Mouse (Mus musculus) CH12.LX (cell line): ENCODE measurements around the gene Slc44a3. TPM values are rescaled to one million over a fixed set of nuclear protein-coding genes. Genes with fewer than 3 reads are reported as not detected.
A peak's percentile ranks its signal among the peaks of the same experiment; 100 is the strongest.

ENCODE experiments used
- DNase-seq: peaks from one replicate; pipeline ENCODE4 v3.0.0-alpha.2; 2013; ENCODE audit errors: extremely low read depth
- H3K27ac ChIP-seq: 2 replicates; pipeline ENCODE4 v1.5.1; 2012; ENCODE audit warnings: low read depth, mild to moderate bottlenecking, control low read depth, moderate library complexity; ENCODE audit not compliant: insufficient read depth
- H3K27me3 ChIP-seq: replicated peaks from 2 replicates; pipeline ENCODE3; 2012; ENCODE audit warnings: inconsistent platforms
- H3K36me3 ChIP-seq, 2 experiments: replicated peaks in 1 of 2; 2 replicates each; pipeline versions ENCODE3 to v1.6.1; 2012; ENCODE audit warnings: inconsistent platforms in 1 of 2, low read length in 1 of 2, mild to moderate bottlenecking in 1 of 2, mixed read lengths in 1 of 2, moderate library complexity in 1 of 2; ENCODE audit not compliant: control insufficient read depth in 1 of 2, insufficient read depth in 1 of 2
- H3K4me1 ChIP-seq, 2 experiments: 2 replicates each; pipeline ENCODE4 v1.6.1; 2012; ENCODE audit warnings: inconsistent platforms in 1 of 2, moderate library complexity in 1 of 2; ENCODE audit not compliant: insufficient read depth in 2 of 2, control insufficient read depth in 1 of 2
- H3K4me2 ChIP-seq: 2 replicates; pipeline ENCODE4 v1.6.1; 2012; ENCODE audit warnings: low read depth, mild to moderate bottlenecking, control low read depth; ENCODE audit not compliant: poor library complexity, insufficient read depth, severe bottlenecking
- H3K4me3 ChIP-seq, 3 experiments: fragments of 150-350 bp in 1 of 3; sonication (generic) in 1 of 3; replicated peaks in 1 of 3; 2 replicates each; pipeline versions ENCODE3 to v1.5.1; 2011 to 2012; ENCODE audit warnings: low read depth in 2 of 3, low read length in 2 of 3, mild to moderate bottlenecking in 2 of 3, moderate library complexity in 2 of 3, control low read depth in 1 of 3, improper control_type of control experiment in 1 of 3, inconsistent platforms in 1 of 3, mixed read lengths in 1 of 3; ENCODE audit not compliant: poor library complexity in 1 of 3
- H3K79me2 ChIP-seq: replicated peaks from 2 replicates; pipeline ENCODE4 v1.6.1; 2012; ENCODE audit warnings: mild to moderate bottlenecking, moderate library complexity; ENCODE audit not compliant: control insufficient read depth, poor library complexity, insufficient read depth, severe bottlenecking; ENCODE audit errors: extremely low read depth
- H3K9ac ChIP-seq: 2 replicates; pipeline ENCODE4 v1.6.1; 2012; ENCODE audit warnings: low read depth, mild to moderate bottlenecking, control low read depth, moderate library complexity; ENCODE audit not compliant: insufficient read depth
- H3K9me3 ChIP-seq: replicated peaks from 2 replicates; pipeline ENCODE3; 2012; ENCODE audit warnings: low read length, inconsistent platforms, mixed read lengths
- CTCF ChIP-seq, 2 experiments: IDR thresholded peaks in 1 of 2; conservative IDR thresholded peaks in 1 of 2; 2 replicates each; pipeline ENCODE4 v1.5.1; 2011 to 2012; ENCODE audit warnings: low read depth in 2 of 2, low read length in 2 of 2, improper control_type of control experiment in 1 of 2, inconsistent platforms in 1 of 2, mild to moderate bottlenecking in 1 of 2, moderate library complexity in 1 of 2
- ELF1 ChIP-seq: IDR thresholded peaks from 2 replicates; pipeline ENCODE4 v1.6.1; 2014; ENCODE audit warnings: low read depth, mild to moderate bottlenecking, inconsistent platforms, low read length, improper control_type of control experiment
- EP300 ChIP-seq: IDR thresholded peaks from 2 replicates; pipeline ENCODE4 v1.6.1; 2011; ENCODE audit warnings: low read length, improper control_type of control experiment
- ETS1 ChIP-seq: conservative IDR thresholded peaks from 2 replicates; pipeline ENCODE4 v1.6.1; 2012; ENCODE audit warnings: low read depth, mild to moderate bottlenecking, inconsistent platforms, low read length, improper control_type of control experiment, moderate library complexity
- HCFC1 ChIP-seq: IDR thresholded peaks from 2 replicates; pipeline ENCODE4 v1.6.1; 2012; ENCODE audit warnings: low read depth, mild to moderate bottlenecking, inconsistent platforms, low read length, improper control_type of control experiment
- IRF4 ChIP-seq: IDR thresholded peaks from 2 replicates; pipeline ENCODE4 v1.6.1; 2014; ENCODE audit warnings: low read depth, mild to moderate bottlenecking, inconsistent platforms, low read length, improper control_type of control experiment
- JUN ChIP-seq: IDR thresholded peaks from 2 replicates; pipeline ENCODE4 v1.6.1; 2011; ENCODE audit warnings: low read depth, mild to moderate bottlenecking, low read length, improper control_type of control experiment, moderate library complexity; ENCODE audit not compliant: insufficient read depth
- KAT2A ChIP-seq: IDR thresholded peaks from 2 replicates; pipeline ENCODE4 v1.6.1; 2012; ENCODE audit warnings: low read length, improper control_type of control experiment, inconsistent platforms; ENCODE audit not compliant: insufficient replicate concordance
- MAX ChIP-seq: IDR thresholded peaks from 2 replicates; pipeline ENCODE4 v1.6.1; 2011; ENCODE audit warnings: low read length, improper control_type of control experiment
- MAZ ChIP-seq: IDR thresholded peaks from 2 replicates; pipeline ENCODE4 v1.6.1; 2012; ENCODE audit warnings: low read depth, mild to moderate bottlenecking, inconsistent platforms, low read length, improper control_type of control experiment, moderate library complexity
- MXI1 ChIP-seq: IDR thresholded peaks from 2 replicates; pipeline ENCODE4 v1.6.1; 2011; ENCODE audit warnings: mild to moderate bottlenecking, low read depth, low read length, improper control_type of control experiment
- NRF1 ChIP-seq: IDR thresholded peaks from 2 replicates; pipeline ENCODE4 v1.6.1; 2014; ENCODE audit warnings: low read depth, mild to moderate bottlenecking, inconsistent platforms, low read length, improper control_type of control experiment, moderate library complexity
- PAX5 ChIP-seq: IDR thresholded peaks from 2 replicates; pipeline ENCODE4 v1.6.1; 2012; ENCODE audit warnings: low read length, inconsistent platforms, mixed read lengths
- POLR2A ChIP-seq: IDR thresholded peaks from 2 replicates; pipeline ENCODE4 v1.6.1; 2011; ENCODE audit warnings: low read depth, mild to moderate bottlenecking, improper control_type of control experiment, low read length
- RAD21 ChIP-seq: IDR thresholded peaks from 2 replicates; pipeline ENCODE4 v1.6.1; 2011; ENCODE audit warnings: low read depth, mild to moderate bottlenecking, low read length, improper control_type of control experiment, moderate library complexity
- TBP ChIP-seq: conservative IDR thresholded peaks from 2 replicates; pipeline ENCODE4 v1.6.1; 2011; ENCODE audit warnings: low read depth, low read length, improper control_type of control experiment
- ZC3H11A ChIP-seq: IDR thresholded peaks from 2 replicates; pipeline ENCODE4 v1.6.1; 2012; ENCODE audit warnings: low read depth, mild to moderate bottlenecking, inconsistent platforms, low read length, improper control_type of control experiment
- ZKSCAN1 ChIP-seq: IDR thresholded peaks from 2 replicates; pipeline ENCODE4 v1.6.1; 2012; ENCODE audit warnings: low read depth, inconsistent platforms, low read length, improper control_type of control experiment, borderline replicate concordance
- ZNF384 ChIP-seq: IDR thresholded peaks from 2 replicates; pipeline ENCODE4 v1.6.1; 2012; ENCODE audit warnings: low read depth, low read length, improper control_type of control experiment, inconsistent platforms
- dilution Hi-C: fragments of 300-500 bp; cut with MboI; formaldehyde crosslinking; loops from 2 replicates; pipeline ENCODE4 v1.14.3; 2020; ENCODE audit warnings: low sequenced_read_pairs; ENCODE audit not compliant: extremely low pct_unique_long_range_greater_than_20kb, extremely low pct_ligation_motif_present
- in situ Hi-C: fragments of 300-500 bp; cut with MboI; formaldehyde crosslinking; loops from 3 replicates; pipeline ENCODE4 v1.14.3; 2019; ENCODE audit warnings: low sequenced_read_pairs, low pct_ligation_motif_present, low pct_unique_long_range_greater_than_20kb, mixed read lengths
- polyA plus RNA-seq: library from polyadenylated mRNA; unstranded; fragments of >175 nt; gene quantifications from 2 replicates; pipeline ENCODE4 v1.2.1, GENCODE M21; 2012; ENCODE audit warnings: low read depth; ENCODE audit not compliant: insufficient read length
- total RNA-seq, 2 experiments: library from RNA; depleted of rRNA; stranded (reverse); fragments of 300-350 nt in 1 of 2; fragments of >200 nt in 1 of 2; gene quantifications; 2 replicates each; pipeline ENCODE4 v1.2.3; 2012 to 2014

The Slc44a3 gene
- total and polyA plus RNA-seq, 3 experiments: not detected

- in situ Hi-C loops: loop anchor here (5.0 kb wide), 1 partner anchor 50 kb away; no protein-coding TSS in a partner anchor
- Histone ChIP-seq H3K4me1 (peaks cover 7 to 55% of the 10 kb centered on the region in 2 experiments; a peak in 3 of 4 replicates), H3K36me3 (peaks cover 0 to 19% of the 10 kb centered on the region in 2 experiments), H3K79me2 (no peaks in the 10 kb centered on the region), H3K27me3 (no peaks in the 10 kb centered on the region), H3K9ac (no peak overlapping the region), H3K4me2 (no peak overlapping the region), H3K9me3 (no peaks in the 10 kb centered on the region), H3K4me3 (no peak overlapping the region), H3K27ac (no peak overlapping the region)
- dilution Hi-C loops: no loop called here
- peak; percentile 17 for DNase-seq
- TF ChIP-seq NRF1 (no peak), MXI1 (no peak), PAX5 (no peak), HCFC1 (no peak), ZC3H11A (no peak), ZNF384 (no peak), CTCF (conservative IDR thresholded peaks at IDR 0.05 in 1 of 2, IDR thresholded peaks at IDR 0.05 in 1 of 2; ENCODE audit: low read depth in 2 of 2, low read length in 2 of 2) (no peak), POLR2A (no peak), JUN (no peak), ELF1 (no peak), EP300 (no peak), RAD21 (no peak), ETS1 (no peak), KAT2A (no peak), MAX (no peak), MAZ (no peak)
These were observed 89.9 kb downstream of the Slc44a3 start for GRCm38 (mm10) chr3:121442288-121442687.

GRCm38 (mm10) chr3:121441504-121441903 lies 90.7 kb downstream of the Slc44a3 start:
- no peak for DNase-seq
- Histone ChIP-seq H3K9me3 (no peaks in the 10 kb centered on the region), H3K79me2 (no peaks in the 10 kb centered on the region), H3K27ac (no peak overlapping the region), H3K27me3 (no peaks in the 10 kb centered on the region), H3K9ac (no peak overlapping the region), H3K4me1 (peaks cover 7 to 61% of the 10 kb centered on the region in 2 experiments; a peak in 3 of 4 replicates), H3K4me3 (no peak overlapping the region), H3K4me2 (no peak overlapping the region), H3K36me3 (peaks cover 0 to 19% of the 10 kb centered on the region in 2 experiments)
- TF ChIP-seq NRF1 (no peak), IRF4 (no peak), TBP (no peak), ZKSCAN1 (no peak), MAZ (no peak)
- dilution Hi-C loops (no loop called here), in situ Hi-C loops (loop anchor here (5.0 kb wide), 1 partner anchor 51 kb away; no protein-coding TSS in a partner anchor)
